Mouse (Mus musculus): Measurements from ENCODE around the gene Rcbtb2. TPM values are rescaled to one million over a fixed set of nuclear protein-coding genes. Genes with fewer than 3 reads are reported as not detected.
A peak's percentile ranks its signal among the peaks of the same experiment; 100 is the strongest.

Rcbtb2 gene
- polyA plus RNA-seq, 1 experiment = 11.8 TPM

GRCm38 (mm10) chr14:73142896-73143709 lies 20.3 kb downstream of the Rcbtb2 start:
- Histone ChIP-seq H3K27me3 (ENCODE audit: control insufficient read depth, insufficient read depth, insufficient read length) (no peaks in the 10 kb centered on the region), H3K4me2 (ENCODE audit: low read depth) (peak overlapping the region; percentile 93), H3K36me3 (ENCODE audit: control insufficient read depth, insufficient read depth) (no peaks in the 10 kb centered on the region), H3K4me3 (peak overlapping the region; percentile 58), H3K79me2 (ENCODE audit: control insufficient read depth, insufficient read depth) (no peaks in the 10 kb centered on the region), H3ac (ENCODE audit: control insufficient read depth, insufficient read length) (peak overlapping the region; percentile 96)
- TF ChIP-seq POLR2A (IDR thresholded peaks at IDR 0.05; ENCODE audit: insufficient read length, low read depth) (peak; percentile 81), MAX (IDR thresholded peaks at IDR 0.05; ENCODE audit: low read depth) (no peak), MYOG (IDR thresholded peaks at IDR 0.05; ENCODE audit: control insufficient read depth in 1 of 3, insufficient read depth in 1 of 3, insufficient read length in 2 of 3, low read depth in 2 of 3) (peak in 1 of 3 experiments; percentile 11), MYOD1 (IDR thresholded peaks at IDR 0.05; ENCODE audit: control insufficient read depth in 1 of 3, insufficient read length in 2 of 3, low read depth in 2 of 3) (peak in 1 of 3 experiments; percentile 14), REST (IDR thresholded peaks at IDR 0.05; ENCODE audit: insufficient read depth, insufficient read length) (no peak), SRF (IDR thresholded peaks at IDR 0.05; ENCODE audit: control insufficient read depth, insufficient read length, low read depth) (no peak), USF1 (IDR thresholded peaks at IDR 0.05; ENCODE audit: low read depth) (no peak), POLR2AphosphoS2 (IDR thresholded peaks at IDR 0.05; ENCODE audit: insufficient read length, low read depth) (peak; percentile 74), CEBPB (IDR thresholded peaks at IDR 0.05; ENCODE audit: insufficient read depth, poor library complexity, severe bottlenecking) (no peak), TCF3 (IDR thresholded peaks at IDR 0.05; ENCODE audit: insufficient read length, low read depth) (no peak), TCF12 (IDR thresholded peaks at IDR 0.05; ENCODE audit: insufficient read depth, poor library complexity, severe bottlenecking) (no peak), E2F4 (IDR thresholded peaks at IDR 0.05; ENCODE audit: insufficient read depth) (no peak)

GRCm38 (mm10) chr14:73143710-73144420 lies 21.0 kb downstream of the Rcbtb2 start:
- Histone ChIP-seq H3K4me3 (peak overlapping the region; percentile 58), H3K4me2 (ENCODE audit: low read depth) (peak overlapping the region; percentile 93), H3K27me3 (ENCODE audit: control insufficient read depth, insufficient read depth, insufficient read length) (no peaks in the 10 kb centered on the region), H3K36me3 (ENCODE audit: control insufficient read depth, insufficient read depth) (no peaks in the 10 kb centered on the region), H3ac (ENCODE audit: control insufficient read depth, insufficient read length) (peak overlapping the region; percentile 96), H3K79me2 (ENCODE audit: control insufficient read depth, insufficient read depth) (no peaks in the 10 kb centered on the region)
- no peak for TF ChIP-seq E2F4 (IDR thresholded peaks at IDR 0.05; ENCODE audit: insufficient read depth)
- no peak for TF ChIP-seq SRF (IDR thresholded peaks at IDR 0.05; ENCODE audit: control insufficient read depth, insufficient read length, low read depth)
- no peak for TF ChIP-seq MYOD1 (IDR thresholded peaks at IDR 0.05; ENCODE audit: control insufficient read depth in 1 of 3, insufficient read length in 2 of 3, low read depth in 2 of 3)
- TF ChIP-seq TCF3 (IDR thresholded peaks at IDR 0.05; ENCODE audit: insufficient read length, low read depth) = no peak
- no peak for TF ChIP-seq REST (IDR thresholded peaks at IDR 0.05; ENCODE audit: insufficient read depth, insufficient read length)
- TF ChIP-seq POLR2A (IDR thresholded peaks at IDR 0.05; ENCODE audit: insufficient read length, low read depth) = no peak
- no peak for TF ChIP-seq POLR2AphosphoS2 (IDR thresholded peaks at IDR 0.05; ENCODE audit: insufficient read length, low read depth)
- TF ChIP-seq MAX (IDR thresholded peaks at IDR 0.05; ENCODE audit: low read depth) = no peak
- no peak for TF ChIP-seq MYOG (IDR thresholded peaks at IDR 0.05; ENCODE audit: control insufficient read depth in 1 of 3, insufficient read depth in 1 of 3, insufficient read length in 2 of 3, low read depth in 2 of 3)
- TF ChIP-seq USF1 (IDR thresholded peaks at IDR 0.05; ENCODE audit: low read depth) = no peak
- no peak for TF ChIP-seq CEBPB (IDR thresholded peaks at IDR 0.05; ENCODE audit: insufficient read depth, poor library complexity, severe bottlenecking)
- TF ChIP-seq TCF12 (IDR thresholded peaks at IDR 0.05; ENCODE audit: insufficient read depth, poor library complexity, severe bottlenecking) = no peak

GRCm38 (mm10) chr14:73145531-73145930 lies 22.7 kb downstream of the Rcbtb2 start:
- Histone ChIP-seq H3K36me3 (ENCODE audit: control insufficient read depth, insufficient read depth) (no peaks in the 10 kb centered on the region), H3K4me3 (no peak overlapping the region), H3ac (ENCODE audit: control insufficient read depth, insufficient read length) (no peak overlapping the region), H3K27me3 (ENCODE audit: control insufficient read depth, insufficient read depth, insufficient read length) (no peaks in the 10 kb centered on the region), H3K4me2 (ENCODE audit: low read depth) (no peak overlapping the region), H3K79me2 (ENCODE audit: control insufficient read depth, insufficient read depth) (no peaks in the 10 kb centered on the region)
- TF ChIP-seq SRF (IDR thresholded peaks at IDR 0.05; ENCODE audit: control insufficient read depth, insufficient read length, low read depth) (no peak), TCF3 (IDR thresholded peaks at IDR 0.05; ENCODE audit: insufficient read length, low read depth) (no peak), MYOD1 (IDR thresholded peaks at IDR 0.05; ENCODE audit: control insufficient read depth in 1 of 3, insufficient read length in 2 of 3, low read depth in 2 of 3) (no peak), CEBPB (IDR thresholded peaks at IDR 0.05; ENCODE audit: insufficient read depth, poor library complexity, severe bottlenecking) (no peak), MAX (IDR thresholded peaks at IDR 0.05; ENCODE audit: low read depth) (no peak), POLR2AphosphoS2 (IDR thresholded peaks at IDR 0.05; ENCODE audit: insufficient read length, low read depth) (no peak)

- Histone ChIP-seq H3K4me2 (ENCODE audit: low read depth) (no peak overlapping the region), H3K4me3 (no peak overlapping the region), H3K79me2 (ENCODE audit: control insufficient read depth, insufficient read depth) (no peaks in the 10 kb centered on the region), H3ac (ENCODE audit: control insufficient read depth, insufficient read length) (no peak overlapping the region), H3K27me3 (ENCODE audit: control insufficient read depth, insufficient read depth, insufficient read length) (no peaks in the 10 kb centered on the region), H3K36me3 (ENCODE audit: control insufficient read depth, insufficient read depth) (no peaks in the 10 kb centered on the region)
- no peak for TF ChIP-seq CEBPB (IDR thresholded peaks at IDR 0.05; ENCODE audit: insufficient read depth, poor library complexity, severe bottlenecking)
- no peak for TF ChIP-seq E2F4 (IDR thresholded peaks at IDR 0.05; ENCODE audit: insufficient read depth)
- no peak for TF ChIP-seq TCF3 (IDR thresholded peaks at IDR 0.05; ENCODE audit: insufficient read length, low read depth)
- TF ChIP-seq MYOG (IDR thresholded peaks at IDR 0.05; ENCODE audit: control insufficient read depth in 1 of 3, insufficient read depth in 1 of 3, insufficient read length in 2 of 3, low read depth in 2 of 3) = no peak
- TF ChIP-seq USF1 (IDR thresholded peaks at IDR 0.05; ENCODE audit: low read depth) = no peak
- TF ChIP-seq MYOD1 (IDR thresholded peaks at IDR 0.05; ENCODE audit: control insufficient read depth in 1 of 3, insufficient read length in 2 of 3, low read depth in 2 of 3) = no peak
- TF ChIP-seq MAX (IDR thresholded peaks at IDR 0.05; ENCODE audit: low read depth) = no peak
- TF ChIP-seq TCF12 (IDR thresholded peaks at IDR 0.05; ENCODE audit: insufficient read depth, poor library complexity, severe bottlenecking) = no peak
- TF ChIP-seq POLR2A (IDR thresholded peaks at IDR 0.05; ENCODE audit: insufficient read length, low read depth) = no peak
- no peak for TF ChIP-seq SRF (IDR thresholded peaks at IDR 0.05; ENCODE audit: control insufficient read depth, insufficient read length, low read depth)
- no peak for TF ChIP-seq REST (IDR thresholded peaks at IDR 0.05; ENCODE audit: insufficient read depth, insufficient read length)
- TF ChIP-seq POLR2AphosphoS2 (IDR thresholded peaks at IDR 0.05; ENCODE audit: insufficient read length, low read depth) = no peak
Measured at GRCm38 (mm10) chr14:73146721-73147120, 23.9 kb downstream of the Rcbtb2 start.

Data from myocyte (in vitro differentiated cells).